Mouse (Mus musculus): Measurements from ENCODE around the gene Esrra.

GRCm38 (mm10) chr19:6876799-6877198, 44.8 kb downstream of the Esrra start:
- no peak for TF ChIP-seq CTCF (IDR thresholded peaks at IDR 0.05; ENCODE audit: borderline replicate concordance, insufficient read depth, low read depth, low read length)
- TF ChIP-seq POLR2A (IDR thresholded peaks at IDR 0.05; ENCODE audit: borderline replicate concordance, insufficient read depth, low read length) = no peak

Data from cerebellum, adult 2 months (tissue).